Mouse (Mus musculus) hindbrain, embryonic 11.5 days (tissue): Measurements from ENCODE around the gene Esyt2. TPM values are rescaled to one million over a fixed set of nuclear protein-coding genes. Genes with fewer than 3 reads are reported as not detected.

Experiments
- ATAC-seq: fragments of 200-750 bp; cut with Nextera tagmentation; 2 replicates; pipeline ENCODE4 v1.8.0; 2017; ENCODE audit warnings: mild to moderate bottlenecking, moderate TSS enrichment, moderate library complexity; ENCODE audit not compliant: low FRiP score
- DNase-seq: peaks from one replicate; pipeline ENCODE4 v3.0.0-alpha.2; 2015; ENCODE audit warnings: low spot score
- H3K27ac ChIP-seq: fragments of 300-500 bp; sonication (generic); 2 replicates; pipeline ENCODE4 v1.5.1; 2014; ENCODE audit warnings: mild to moderate bottlenecking, low read depth, low read length
- H3K27me3 ChIP-seq: fragments of 300-500 bp; sonication (generic); 2 replicates; pipeline ENCODE4 v1.6.1; 2014; ENCODE audit warnings: mild to moderate bottlenecking, low read length, moderate library complexity, mixed read lengths; ENCODE audit not compliant: control insufficient read depth, insufficient read depth
- H3K36me3 ChIP-seq: fragments of 300-500 bp; sonication (generic); 2 replicates; pipeline ENCODE4 v1.6.1; 2014; ENCODE audit warnings: mild to moderate bottlenecking, low read length, moderate library complexity, mixed read lengths; ENCODE audit not compliant: control insufficient read depth, insufficient read depth
- H3K4me1 ChIP-seq: fragments of 300-500 bp; sonication (generic); replicated peaks from 2 replicates; pipeline ENCODE4 v1.6.1; 2014; ENCODE audit warnings: low read length, mixed read lengths; ENCODE audit not compliant: control insufficient read depth, insufficient read depth
- H3K4me2 ChIP-seq: fragments of 300-500 bp; sonication (generic); replicated peaks from 2 replicates; pipeline ENCODE4 v1.6.1; 2014; ENCODE audit warnings: mild to moderate bottlenecking, low read depth, low read length
- H3K4me3 ChIP-seq: fragments of 300-500 bp; sonication (generic); 2 replicates; pipeline ENCODE4 v1.5.1; 2014; ENCODE audit warnings: low read depth, low read length
- H3K9ac ChIP-seq: fragments of 300-500 bp; sonication (generic); 2 replicates; pipeline ENCODE4 v1.6.1; 2014; ENCODE audit warnings: low read depth, low read length
- H3K9me3 ChIP-seq: fragments of 300-500 bp; sonication (generic); 2 replicates; pipeline ENCODE4 v1.6.1; 2016; ENCODE audit warnings: low read length; ENCODE audit not compliant: control insufficient read depth
- WGBS: fragments of 180-500 bp; shearing (Covaris S2); extraction: QIAGEN DNeasy Blood & Tissue Kit; methylation state at CpG from one replicate; pipeline ENCODE4 v1.1.7; 2014; 5-methylcytosine and 5-hydroxymethylcytosine counted together
- polyA plus RNA-seq: library from polyadenylated mRNA; unstranded; fragments of >200 nt; fragmentation: Nextera tagmentation; extraction: Ambion mirVana; gene quantifications from 2 replicates; pipeline ENCODE4 v1.2.1, GENCODE M21; 2014

Gene Esyt2
- polyA plus RNA-seq, 1 experiment from 2014 or later, result 22.1 TPM

DNA sequence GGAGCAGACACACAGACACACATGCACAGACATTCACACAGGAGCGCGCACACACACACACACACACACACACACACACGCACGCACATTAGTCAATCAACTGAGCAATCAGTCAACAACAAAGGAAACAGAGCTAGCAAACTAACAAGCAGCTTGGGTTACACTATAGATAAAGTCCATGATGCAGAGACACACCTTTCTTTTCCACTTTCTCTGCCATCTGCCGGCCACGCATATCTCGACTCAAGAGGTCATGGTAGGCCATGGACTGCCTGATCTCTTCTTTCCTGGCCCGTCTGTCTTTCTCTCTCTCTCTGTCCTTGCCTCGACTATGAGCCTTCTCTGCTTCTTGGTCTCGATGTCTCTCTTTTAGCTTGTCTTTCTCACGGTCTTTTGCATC lies 25.4 kb upstream of the Esyt2 start:
- Histone ChIP-seq H3K9ac (no peak overlapping the region), H3K9me3 (no peaks in the 10 kb centered on the region), H3K4me2 (no peak overlapping the region), H3K27me3 (no peaks in the 10 kb centered on the region), H3K27ac (no peak overlapping the region), H3K36me3 (no peaks in the 10 kb centered on the region), H3K4me1 (no peaks in the 10 kb centered on the region), H3K4me3 (no peak overlapping the region)
- ATAC-seq, result no peak
- DNase-seq, result no peak
- WGBS, result 91% methylated on average over 11 of the region's 11 CpGs

DNA sequence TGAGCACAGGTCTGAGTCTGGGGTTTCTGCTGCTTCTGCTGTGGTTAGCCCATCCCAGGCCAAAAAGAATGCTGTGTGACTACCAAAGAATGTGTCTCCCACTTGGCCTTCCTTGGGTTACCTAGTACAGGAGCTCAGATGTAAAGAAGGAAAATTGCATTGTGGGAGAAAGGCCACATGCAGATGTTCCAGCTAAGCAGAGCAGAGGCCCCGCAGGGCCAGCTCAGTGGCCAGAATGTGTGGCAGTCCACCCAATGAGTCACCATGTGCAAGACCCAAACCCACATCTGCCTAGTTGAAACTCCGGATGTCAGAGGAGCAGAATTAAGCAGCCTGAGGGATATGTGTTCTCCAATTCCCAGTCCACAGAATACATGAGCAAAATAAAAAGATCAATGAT lies 22.7 kb upstream of the Esyt2 start:
- H3K4me2 ChIP-seq, result no peak overlapping the region
- H3K4me1 ChIP-seq, result no peaks in the 10 kb centered on the region
- no peak overlapping the region for H3K9ac ChIP-seq
- DNase-seq (no peak), ATAC-seq (no peak)
- no peaks in the 10 kb centered on the region for H3K27me3 ChIP-seq
- 84% methylated on average over 2 of the region's 2 CpGs for WGBS
- H3K4me3 ChIP-seq, result no peak overlapping the region
- no peaks in the 10 kb centered on the region for H3K9me3 ChIP-seq
- no peaks in the 10 kb centered on the region for H3K36me3 ChIP-seq
- no peak overlapping the region for H3K27ac ChIP-seq

- H3K4me1 ChIP-seq, result no peaks in the 10 kb centered on the region
- H3K4me3 ChIP-seq, result peak within 1 kb of the TSS; percentile 56
- H3K9ac ChIP-seq, result peak within 1 kb of the TSS; percentile 71
- H3K27ac ChIP-seq, result peak within 1 kb of the TSS; percentile 45; the same call in 1 of the 2 replicates
- no peaks in the 10 kb centered on the region for H3K36me3 ChIP-seq
- DNase-seq (peak; percentile 92), ATAC-seq (peak; percentile 99)
- no peaks in the 10 kb centered on the region for H3K27me3 ChIP-seq
- peak within 1 kb of the TSS; percentile 74 for H3K4me2 ChIP-seq
- WGBS, result 5% methylated on average over 39 of the region's 47 CpGs
- H3K9me3 ChIP-seq, result no peaks in the 10 kb centered on the region
Observed at GRCm38 (mm10) chr12:116262555-116263341, 18.2 kb upstream of the Esyt2 start, which contains the start of gene Wdr60. Wdr60 (minus strand) TSS chr12:116263022.

- Histone ChIP-seq H3K4me1 (no peaks in the 10 kb centered on the region), H3K4me2 (no peak overlapping the region), H3K27me3 (no peaks in the 10 kb centered on the region), H3K36me3 (no peaks in the 10 kb centered on the region), H3K4me3 (no peak overlapping the region), H3K9ac (no peak overlapping the region), H3K9me3 (no peaks in the 10 kb centered on the region), H3K27ac (no peak overlapping the region)
- ATAC-seq, result no peak
- 90% methylated on average over 2 of the region's 2 CpGs for WGBS
- no peak for DNase-seq
Observed at GRCm38 (mm10) chr12:116264756-116265155, 16.2 kb upstream of the Esyt2 start.

DNA sequence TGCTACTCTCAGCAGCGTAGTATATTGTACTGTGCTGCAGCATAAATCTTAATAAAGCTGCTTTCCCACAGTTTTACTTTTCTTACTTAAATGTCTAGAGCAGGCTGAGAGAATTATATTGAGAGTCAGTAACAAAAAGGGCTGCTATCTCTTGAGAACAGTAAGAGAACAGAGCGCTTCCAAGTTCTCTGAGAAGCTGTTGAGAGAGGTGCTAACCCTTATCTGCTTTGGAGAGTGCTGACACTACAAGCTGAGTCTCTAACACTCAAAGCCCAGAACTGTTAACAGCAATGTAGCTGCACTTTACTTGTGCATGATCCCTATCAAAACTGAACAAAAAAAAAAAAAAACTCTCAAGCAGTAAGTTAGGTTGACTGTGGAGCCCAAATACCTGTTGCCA lies 15.7 kb upstream of the Esyt2 start:
- no peaks in the 10 kb centered on the region for H3K4me1 ChIP-seq
- H3K27ac ChIP-seq, result no peak overlapping the region
- no peaks in the 10 kb centered on the region for H3K27me3 ChIP-seq
- no peak overlapping the region for H3K4me2 ChIP-seq
- no peak overlapping the region for H3K4me3 ChIP-seq
- no peak overlapping the region for H3K9ac ChIP-seq
- 86% methylated on average over 2 of the region's 2 CpGs for WGBS
- no peaks in the 10 kb centered on the region for H3K9me3 ChIP-seq
- DNase-seq (no peak), ATAC-seq (no peak)
- H3K36me3 ChIP-seq, result no peaks in the 10 kb centered on the region

DNA sequence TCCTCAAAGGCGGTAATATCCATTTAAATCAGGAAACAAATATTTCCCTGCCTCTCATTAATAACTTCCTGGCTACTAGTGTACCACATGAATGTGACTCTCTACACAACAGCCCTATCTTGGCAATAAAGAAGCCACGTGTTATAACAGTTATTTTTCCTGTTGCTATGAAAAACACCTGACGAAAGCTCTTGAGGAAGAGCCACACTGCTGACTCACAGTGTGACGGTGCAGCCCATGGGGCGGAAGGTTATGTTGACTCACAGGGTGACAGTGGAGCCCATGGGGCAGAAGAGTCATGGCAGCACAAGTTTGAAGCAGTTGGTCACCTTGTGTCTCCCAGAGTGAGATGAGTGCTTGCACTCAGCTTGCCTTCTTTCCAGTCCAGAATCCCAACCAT lies 11.5 kb upstream of the Esyt2 start:
- H3K4me3 ChIP-seq, result no peak overlapping the region
- no peaks in the 10 kb centered on the region for H3K9me3 ChIP-seq
- H3K9ac ChIP-seq, result no peak overlapping the region
- DNase-seq (no peak), ATAC-seq (no peak)
- H3K4me1 ChIP-seq, result no peaks in the 10 kb centered on the region
- no peaks in the 10 kb centered on the region for H3K27me3 ChIP-seq
- WGBS, result 85% methylated on average over 5 of the region's 5 CpGs
- no peak overlapping the region for H3K4me2 ChIP-seq
- no peaks in the 10 kb centered on the region for H3K36me3 ChIP-seq
- H3K27ac ChIP-seq, result no peak overlapping the region

DNA sequence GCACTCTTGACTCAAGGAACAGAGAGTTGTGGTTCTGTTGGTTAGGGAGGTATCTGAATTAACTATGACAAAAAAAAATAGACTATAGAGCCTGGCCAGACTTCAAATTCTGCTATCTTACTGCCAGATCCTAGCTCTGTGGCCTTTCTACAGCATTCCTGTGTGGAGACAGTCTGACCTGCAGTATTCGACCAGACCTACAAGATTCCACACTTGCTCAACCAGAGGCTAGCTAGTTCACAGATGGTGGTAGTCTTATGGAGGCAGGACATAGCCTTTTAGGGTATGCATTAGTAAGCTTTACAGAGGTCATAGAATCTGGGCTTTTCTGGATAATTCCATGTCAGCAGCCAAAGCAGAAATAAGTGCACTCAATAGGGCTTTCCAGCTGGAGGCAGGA lies 10.5 kb upstream of the Esyt2 start:
- 95% methylated on average over 1 of the region's 1 CpGs for WGBS
- H3K27me3 ChIP-seq, result no peaks in the 10 kb centered on the region
- ATAC-seq, result no peak

DNA sequence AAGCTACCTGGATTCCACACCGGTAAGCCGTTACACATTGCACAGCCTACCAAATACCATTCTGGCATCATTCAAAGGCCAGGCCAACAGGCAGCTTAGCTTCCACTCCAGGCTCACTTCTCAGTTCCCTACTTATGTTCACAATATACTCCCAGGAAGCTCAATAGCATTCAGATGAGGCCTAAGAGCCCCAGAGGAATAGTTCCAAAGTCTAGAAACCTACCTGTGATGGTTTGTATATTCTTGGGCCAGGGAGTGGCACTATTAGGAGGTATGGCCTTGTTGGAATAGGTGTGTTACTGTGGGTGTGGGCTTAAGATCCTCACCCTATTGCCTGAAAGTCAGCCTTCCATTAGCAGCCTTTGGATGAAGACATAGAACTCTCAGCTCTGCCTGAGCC lies 9.9 kb upstream of the Esyt2 start:
- no peak overlapping the region for H3K9ac ChIP-seq
- H3K4me1 ChIP-seq, result no peaks in the 10 kb centered on the region
- no peak overlapping the region for H3K4me3 ChIP-seq
- WGBS, result 95% methylated on average over 2 of the region's 2 CpGs
- no peaks in the 10 kb centered on the region for H3K9me3 ChIP-seq
- H3K36me3 ChIP-seq, result no peaks in the 10 kb centered on the region
- DNase-seq, result no peak
- ATAC-seq, result no peak
- no peak overlapping the region for H3K4me2 ChIP-seq
- no peaks in the 10 kb centered on the region for H3K27me3 ChIP-seq
- H3K27ac ChIP-seq, result no peak overlapping the region

More for the DNA sequence above, 10.5 kb upstream of the Esyt2 start:
- no peak overlapping the region for H3K4me2 ChIP-seq
- no peaks in the 10 kb centered on the region for H3K4me1 ChIP-seq
- no peaks in the 10 kb centered on the region for H3K9me3 ChIP-seq
- H3K27ac ChIP-seq, result no peak overlapping the region
- no peak overlapping the region for H3K9ac ChIP-seq
- no peaks in the 10 kb centered on the region for H3K36me3 ChIP-seq
- DNase-seq, result no peak
- no peak overlapping the region for H3K4me3 ChIP-seq

DNA sequence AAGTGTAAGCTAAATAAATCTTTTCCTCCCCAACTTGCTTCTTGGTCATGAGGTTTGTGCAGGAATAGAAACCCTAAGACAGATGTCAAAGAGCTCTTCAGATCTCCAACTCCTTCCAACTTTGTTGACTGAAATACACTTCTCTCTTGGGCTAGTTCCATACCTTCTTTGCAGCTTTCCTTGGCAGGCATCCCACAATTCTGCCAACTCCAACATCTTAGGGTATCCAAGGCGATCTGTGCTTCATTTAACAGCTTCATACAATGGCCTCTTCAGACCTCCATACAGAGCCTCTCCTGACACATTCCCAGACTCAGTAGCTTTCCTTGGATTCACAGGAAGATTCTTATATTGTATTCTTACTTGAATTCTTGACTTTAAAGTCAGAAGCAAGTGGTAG lies 7.3 kb upstream of the Esyt2 start:
- no peak overlapping the region for H3K27ac ChIP-seq
- no peak overlapping the region for H3K4me3 ChIP-seq
- no peaks in the 10 kb centered on the region for H3K4me1 ChIP-seq
- DNase-seq (no peak), ATAC-seq (no peak)
- whole genome bisulfite sequencing, result 94% methylated on average over 1 of the region's 1 CpGs
- no peak overlapping the region for H3K4me2 ChIP-seq
- no peaks in the 10 kb centered on the region for H3K9me3 ChIP-seq
- no peaks in the 10 kb centered on the region for H3K36me3 ChIP-seq
- no peaks in the 10 kb centered on the region for H3K27me3 ChIP-seq
- H3K9ac ChIP-seq, result no peak overlapping the region
